Mouse (Mus musculus) granulocyte monocyte progenitor cell, adult 5-6 weeks (primary cell): ENCODE data around the gene Mfsd6. TPM values are rescaled to one million over a fixed set of nuclear protein-coding genes. Genes with fewer than 3 reads are reported as not detected.

Source experiments
- ATAC-seq: replicated peaks from 2 replicates; pipeline ENCODE4 v1.8.0; 2016; ENCODE audit warnings: mild to moderate bottlenecking, moderate TSS enrichment, inconsistent platforms; ENCODE audit not compliant: poor library complexity, severe bottlenecking
- total RNA-seq, 2 experiments: library from RNA; stranded (forward) in 1 of 2; stranded (reverse) in 1 of 2; fragments of 200-712, 200-1000 nt in 1 of 2; fragments of >200 nt in 1 of 2; fragmentation: Nextera tagmentation in 1 of 2; gene quantifications; 2 replicates each; pipeline ENCODE4 v1.2.3; 2014 to 2017

Gene Mfsd6
- total RNA-seq (2014; fragmentation: Nextera tagmentation) (1.4 and 5.3 TPM in 2 replicates), total RNA-seq (2017) (3.6 and 3.9 TPM in 2 replicates)

GRCm38 (mm10) chr1:52727056-52727900, at the start of gene Mfsd6:
Mfsd6 (minus strand) TSS chr1:52727462.
- ATAC-seq, result 0 out of 2 replicates have a peak, but pooled peaks have one; percentile 4

- ATAC-seq, result no peak
Observed at GRCm38 (mm10) chr1:52765176-52766111, 38.2 kb upstream of the Mfsd6 start.

- ATAC-seq, result peak; percentile 100
Observed at GRCm38 (mm10) chr1:52763894-52764809, 36.9 kb upstream of the Mfsd6 start.

GRCm38 (mm10) chr1:52758174-52758573, 30.9 kb upstream of the Mfsd6 start:
- no peak for ATAC-seq

- ATAC-seq, result peak; percentile 82
Observed at GRCm38 (mm10) chr1:52754331-52754730, 27.1 kb upstream of the Mfsd6 start.

GRCm38 (mm10) chr1:52753828-52754227, 26.6 kb upstream of the Mfsd6 start:
- peak; percentile 54 for ATAC-seq

GRCm38 (mm10) chr1:52752706-52753105, 25.4 kb upstream of the Mfsd6 start:
- ATAC-seq, result 0 out of 2 replicates have a peak, but pooled peaks have one; percentile 10

- ATAC-seq, result no peak
Observed at GRCm38 (mm10) chr1:52751634-52752033, 24.4 kb upstream of the Mfsd6 start.

- no peak for ATAC-seq
Observed at GRCm38 (mm10) chr1:52749978-52750377, 22.7 kb upstream of the Mfsd6 start.

- peak; percentile 88 for ATAC-seq
Observed at GRCm38 (mm10) chr1:52748260-52748659, 21.0 kb upstream of the Mfsd6 start.

- ATAC-seq, result no peak
Observed at GRCm38 (mm10) chr1:52742567-52742966, 15.3 kb upstream of the Mfsd6 start.

- ATAC-seq, result peak; percentile 74
Observed at GRCm38 (mm10) chr1:52734208-52734607, 6.9 kb upstream of the Mfsd6 start.

GRCm38 (mm10) chr1:52730258-52730657, 3.0 kb upstream of the Mfsd6 start:
- ATAC-seq, result no peak

GRCm38 (mm10) chr1:52728857-52729489, 1.7 kb upstream of the Mfsd6 start:
- ATAC-seq, result peak; percentile 61

GRCm38 (mm10) chr1:52726371-52727055, 749 bp downstream of the Mfsd6 start:
- ATAC-seq, result peak; percentile 41

GRCm38 (mm10) chr1:52722586-52722985, 4.7 kb downstream of the Mfsd6 start:
- ATAC-seq, result peak; percentile 90

- ATAC-seq, result no peak
Observed at GRCm38 (mm10) chr1:52719096-52719495, 8.2 kb downstream of the Mfsd6 start.

GRCm38 (mm10) chr1:52718068-52718748, 9.1 kb downstream of the Mfsd6 start:
- no peak for ATAC-seq
